Mouse (Mus musculus): ENCODE results near the gene Agap2.
"Not testable (repeated sequence)": the region's sequence is repeated elsewhere in the genome, so short reads cannot be mapped to it uniquely, and the experiment has no call there.

Agap2 gene

DNA sequence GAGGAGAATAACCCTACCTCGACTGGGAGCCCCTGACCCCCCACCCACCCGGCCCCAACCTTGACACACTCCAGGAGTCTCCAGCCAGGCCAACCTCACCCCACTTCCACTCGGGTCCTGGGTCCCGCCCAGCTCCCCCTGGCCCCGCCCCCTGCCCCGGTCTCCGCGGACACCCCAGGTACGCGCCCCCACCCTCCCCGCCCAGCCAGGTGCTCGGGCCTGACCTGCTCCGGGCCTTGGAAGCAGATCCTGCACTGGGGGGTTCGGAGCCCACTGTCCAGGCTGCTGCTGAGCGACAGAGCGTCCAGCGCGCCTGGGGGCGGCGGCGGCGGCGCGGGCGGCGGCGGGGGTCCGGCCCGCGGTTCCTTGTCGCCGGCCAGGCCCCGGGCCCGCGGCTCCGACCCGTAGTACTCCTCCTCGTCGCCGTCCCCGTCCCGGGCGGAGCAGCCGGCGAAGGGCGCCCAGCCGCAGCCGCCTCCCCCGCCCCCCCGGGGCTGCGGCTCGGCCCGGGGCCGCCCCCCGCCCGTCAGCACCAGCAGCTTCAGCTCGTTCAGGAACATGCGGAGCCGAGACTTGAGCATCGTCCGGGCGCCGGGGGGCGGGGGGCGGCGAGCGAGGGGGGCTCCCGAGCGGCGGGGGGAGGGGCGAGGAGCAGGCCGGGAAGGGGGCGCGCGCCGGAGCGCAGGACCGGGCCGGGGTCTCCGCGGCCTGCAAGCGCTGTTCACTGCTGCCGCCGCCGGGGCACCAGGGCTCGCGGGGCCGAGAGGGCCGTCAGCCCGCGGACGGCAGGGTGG, 15.7 kb upstream of the Agap2 start:
- no peak for DNase-seq (ENCODE audit: low spot score)

DNA sequence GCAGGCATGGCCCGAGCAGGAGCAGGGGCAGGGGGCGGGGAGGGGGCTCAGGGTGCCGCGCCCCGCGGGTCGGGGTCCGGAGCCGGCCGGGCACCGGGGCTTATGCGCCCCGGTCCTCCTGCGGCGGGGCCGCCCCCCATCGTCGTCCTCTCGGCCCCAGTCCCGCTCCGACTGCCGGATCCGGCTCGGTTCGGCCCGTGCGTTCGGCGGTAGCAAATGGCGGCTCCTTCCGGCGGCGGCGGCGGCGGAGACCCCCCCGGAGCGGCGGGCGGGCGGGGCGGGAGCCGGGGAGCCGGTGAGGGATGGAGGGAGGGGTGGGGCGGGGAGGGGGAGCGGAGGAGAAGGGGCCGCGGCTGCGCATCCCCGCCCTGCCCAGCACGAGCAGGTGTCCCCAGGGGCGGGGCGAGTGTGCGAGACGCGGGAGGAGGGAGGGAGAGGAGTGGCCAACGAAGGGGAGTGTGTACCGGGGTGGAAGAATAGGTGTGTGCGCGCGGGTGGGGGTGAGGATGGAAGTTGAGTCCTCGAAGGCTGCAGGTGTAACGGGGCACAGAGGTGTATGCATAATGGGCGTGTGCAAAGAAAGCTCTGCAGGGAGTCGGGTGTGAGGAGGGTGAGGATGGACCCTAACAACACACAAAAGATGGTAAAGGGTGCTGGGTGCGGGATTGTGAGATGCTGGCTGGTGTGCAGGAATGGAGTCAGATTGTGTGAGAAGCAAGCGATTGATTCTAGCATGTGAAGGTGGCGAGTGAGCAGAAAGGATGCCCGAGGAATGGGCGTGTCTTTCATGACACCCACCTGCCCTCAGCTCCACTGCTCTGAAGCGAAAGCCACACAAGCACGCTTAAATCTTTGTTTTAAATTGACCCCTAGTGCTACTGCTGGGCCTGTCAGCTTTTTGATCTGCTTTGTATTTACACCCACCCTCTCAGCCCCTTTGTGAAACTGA, 14.8 kb upstream of the Agap2 start, which contains the start of gene March9:
Gene March9, minus strand, starts transcription at position 217 of the 949 bp plus-strand sequence.
- no peak for DNase-seq (ENCODE audit: low spot score)

DNA sequence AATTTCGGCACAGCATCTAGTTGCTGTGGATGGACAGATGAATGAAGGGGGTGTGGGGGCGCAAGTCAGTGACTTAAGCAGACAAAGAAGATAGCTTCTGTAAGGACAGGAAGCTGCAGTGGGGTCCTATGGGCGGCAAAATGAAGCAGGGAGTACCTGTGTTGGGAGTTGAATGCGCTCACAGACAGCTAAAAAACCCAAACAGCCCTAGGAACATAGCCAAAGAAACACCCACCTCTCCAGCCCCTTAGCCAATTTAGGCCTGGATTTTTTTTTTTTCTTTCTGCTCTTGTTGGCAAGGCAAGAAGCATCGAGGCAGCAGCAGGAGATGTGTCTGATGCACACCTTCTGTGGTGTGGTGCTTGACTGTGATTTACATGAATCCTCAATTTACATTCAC, 14.0 kb upstream of the Agap2 start:
- DNase-seq (ENCODE audit: low spot score): no peak

DNA sequence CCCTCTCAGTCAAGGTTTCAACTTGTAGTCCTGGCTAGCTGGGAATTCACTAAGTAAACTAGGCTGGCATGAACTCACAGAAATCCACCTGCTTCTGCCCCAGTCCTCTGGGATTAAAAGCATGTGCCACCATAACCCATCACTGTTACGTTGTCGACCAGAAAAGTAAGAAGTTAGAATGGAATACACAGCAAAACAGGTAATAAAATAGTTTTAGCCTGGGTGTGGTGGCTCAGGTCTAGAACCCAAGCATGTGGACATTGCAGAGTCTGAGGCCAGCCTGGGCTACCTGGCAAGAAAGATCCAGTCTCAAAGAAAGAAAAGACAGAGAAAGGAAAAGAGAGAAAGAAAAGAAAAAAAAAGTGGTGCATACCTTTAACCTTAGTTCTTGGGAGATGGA, 13.6 kb upstream of the Agap2 start:
- no peak for DNase-seq (ENCODE audit: low spot score)

DNA sequence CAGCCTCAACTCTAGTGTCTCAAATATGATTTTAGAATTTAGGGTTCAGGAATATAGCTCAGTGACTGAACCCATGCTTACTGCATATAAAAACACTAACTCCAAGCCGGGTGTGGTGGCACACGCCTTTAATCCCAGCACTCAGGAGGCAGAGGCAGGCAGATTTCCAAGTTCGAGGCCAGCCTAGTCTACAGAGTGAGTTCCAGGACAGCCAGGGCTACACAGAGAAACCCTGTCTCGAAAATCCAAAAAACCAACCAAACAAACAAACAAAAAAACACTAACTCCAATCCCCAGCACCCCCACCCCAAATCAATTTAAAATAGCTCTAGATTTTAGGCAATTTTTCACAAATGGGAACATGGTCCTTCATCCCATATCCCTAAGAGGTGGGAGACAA, 13.0 kb upstream of the Agap2 start:
- not testable (repeated sequence) for DNase-seq (ENCODE audit: low spot score)

DNA sequence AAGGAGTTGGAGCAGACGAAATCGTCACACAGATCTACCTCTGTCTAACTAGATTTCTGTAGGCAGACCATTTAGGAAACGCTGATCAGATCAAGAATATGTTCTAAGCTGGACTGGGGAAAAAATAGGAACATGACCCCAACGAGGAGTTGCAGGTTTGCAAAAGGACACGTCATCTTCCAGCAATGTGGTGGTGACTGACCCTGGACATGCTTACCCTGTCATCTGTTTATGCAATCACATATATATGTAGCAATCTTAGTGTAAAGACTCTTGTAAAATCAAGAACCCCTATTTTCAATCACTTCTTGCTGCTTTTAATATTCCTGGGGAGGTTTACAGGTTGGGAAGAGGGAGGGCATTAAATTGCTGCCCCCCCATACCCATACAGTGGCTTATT, 12.6 kb upstream of the Agap2 start:
- DNase-seq (ENCODE audit: low spot score): no peak

DNA sequence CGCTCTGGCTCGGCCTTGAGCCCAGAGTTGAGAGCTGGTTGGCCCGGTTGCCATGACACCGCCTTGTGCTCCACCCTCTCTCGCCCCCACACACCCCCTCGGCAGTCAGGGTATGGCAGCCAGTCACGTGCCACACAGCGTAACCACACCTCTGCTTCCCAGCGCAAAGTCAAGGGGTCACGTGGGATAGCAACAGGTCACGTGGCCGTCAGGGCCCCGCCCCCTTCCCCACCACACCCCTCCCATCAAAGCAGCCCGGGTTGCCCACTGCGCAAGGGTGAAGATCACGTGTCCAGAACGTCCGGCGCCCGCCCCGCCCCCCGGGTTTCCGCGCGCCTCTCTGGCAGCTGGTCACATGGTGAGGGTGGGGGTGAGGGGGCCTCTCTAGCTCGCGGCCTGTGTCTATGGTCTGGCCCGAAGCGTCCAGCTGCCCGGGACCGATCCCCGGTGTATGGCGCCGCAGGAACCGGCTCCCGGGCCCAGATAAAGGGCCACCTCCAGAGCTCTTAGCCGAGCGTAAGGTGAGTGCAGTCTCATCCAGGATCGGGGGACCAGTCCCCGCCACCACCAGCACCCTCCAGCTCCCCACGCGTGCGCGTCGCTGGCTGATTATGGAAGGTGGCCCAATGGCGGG, 11.7 kb upstream of the Agap2 start, which contains the start of gene Cdk4:
Gene Cdk4, plus strand, starts transcription at position 296 of the 634 bp plus-strand sequence.
- peak; percentile 98 for DNase-seq (ENCODE audit: low spot score)

DNA sequence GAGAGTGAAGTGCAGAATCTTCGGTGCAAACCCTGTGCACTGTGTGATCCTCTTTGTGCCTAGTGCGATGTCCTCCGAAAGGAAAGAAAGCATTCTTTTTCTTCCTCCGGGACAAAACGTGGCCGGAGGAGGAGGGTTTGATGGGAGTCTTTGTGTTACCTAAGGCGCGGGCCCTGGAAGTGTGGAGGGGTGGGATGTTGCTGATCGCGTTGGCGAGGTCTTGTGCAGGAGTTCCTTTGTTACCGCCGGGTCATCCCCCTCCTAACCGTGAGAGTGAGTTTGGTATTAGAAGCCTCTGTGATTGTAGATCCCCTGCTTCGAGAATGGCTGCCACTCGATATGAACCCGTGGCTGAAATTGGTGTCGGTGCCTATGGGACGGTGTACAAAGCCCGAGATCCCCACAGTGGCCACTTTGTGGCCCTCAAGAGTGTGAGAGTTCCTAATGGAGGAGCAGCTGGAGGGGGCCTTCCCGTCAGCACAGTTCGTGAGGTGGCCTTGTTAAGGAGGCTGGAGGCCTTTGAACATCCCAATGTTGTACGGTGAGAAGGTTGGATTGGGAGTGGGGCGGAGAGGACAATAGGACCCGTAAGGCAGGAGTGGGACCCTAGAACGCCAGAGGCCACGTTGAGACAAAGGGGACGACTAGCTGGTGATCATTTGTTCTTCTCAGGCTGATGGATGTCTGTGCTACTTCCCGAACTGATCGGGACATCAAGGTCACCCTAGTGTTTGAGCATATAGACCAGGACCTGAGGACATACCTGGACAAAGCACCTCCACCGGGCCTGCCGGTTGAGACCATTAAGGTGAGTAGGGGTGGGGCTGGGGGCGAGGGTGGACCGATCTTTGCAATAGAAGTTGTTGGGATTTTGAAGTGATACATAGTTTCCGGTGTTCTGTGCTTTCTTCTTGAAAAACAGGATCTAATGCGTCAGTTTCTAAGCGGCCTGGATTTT, 10.9 kb upstream of the Agap2 start:
- no peak for DNase-seq (ENCODE audit: low spot score)

DNA sequence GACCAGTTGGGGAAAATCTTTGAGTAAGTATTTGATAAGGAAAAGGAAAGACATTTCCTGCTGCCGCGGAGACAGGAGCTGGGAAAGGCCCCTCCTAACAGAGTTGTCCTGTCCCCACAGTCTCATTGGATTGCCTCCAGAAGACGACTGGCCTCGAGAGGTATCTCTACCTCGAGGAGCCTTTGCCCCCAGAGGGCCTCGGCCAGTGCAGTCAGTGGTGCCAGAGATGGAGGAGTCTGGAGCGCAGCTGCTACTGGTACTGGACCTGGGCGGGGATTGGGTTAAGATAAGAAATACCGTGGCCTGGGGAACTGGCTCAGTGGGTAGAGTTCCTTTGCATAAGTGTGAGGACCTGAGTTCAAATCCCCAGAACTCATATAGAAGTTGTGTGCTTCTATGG, 9.1 kb upstream of the Agap2 start:
- no peak for DNase-seq (ENCODE audit: low spot score)

DNA sequence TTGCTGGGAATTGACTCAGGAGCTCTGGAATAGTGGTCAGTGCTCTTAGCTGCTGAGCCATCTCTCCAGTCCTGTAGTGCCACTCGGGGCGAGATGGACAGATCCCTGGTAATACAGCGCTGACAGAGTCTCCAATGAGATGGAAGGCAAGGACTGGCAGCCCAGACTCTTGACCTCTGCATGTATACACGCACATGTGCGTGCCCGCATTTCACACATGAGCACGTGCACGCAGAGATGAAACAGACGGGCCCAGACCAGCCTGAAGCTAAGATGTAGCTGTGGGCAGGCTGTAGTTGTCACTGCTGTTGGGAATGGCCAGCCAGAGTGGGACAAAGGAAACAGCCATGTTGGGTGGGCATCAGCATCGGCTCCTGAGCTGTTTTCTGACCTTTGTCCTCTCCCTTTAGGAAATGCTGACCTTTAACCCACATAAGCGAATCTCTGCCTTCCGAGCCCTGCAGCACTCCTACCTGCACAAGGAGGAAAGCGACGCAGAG, 8.5 kb upstream of the Agap2 start:
- no peak for DNase-seq (ENCODE audit: low spot score)

DNA sequence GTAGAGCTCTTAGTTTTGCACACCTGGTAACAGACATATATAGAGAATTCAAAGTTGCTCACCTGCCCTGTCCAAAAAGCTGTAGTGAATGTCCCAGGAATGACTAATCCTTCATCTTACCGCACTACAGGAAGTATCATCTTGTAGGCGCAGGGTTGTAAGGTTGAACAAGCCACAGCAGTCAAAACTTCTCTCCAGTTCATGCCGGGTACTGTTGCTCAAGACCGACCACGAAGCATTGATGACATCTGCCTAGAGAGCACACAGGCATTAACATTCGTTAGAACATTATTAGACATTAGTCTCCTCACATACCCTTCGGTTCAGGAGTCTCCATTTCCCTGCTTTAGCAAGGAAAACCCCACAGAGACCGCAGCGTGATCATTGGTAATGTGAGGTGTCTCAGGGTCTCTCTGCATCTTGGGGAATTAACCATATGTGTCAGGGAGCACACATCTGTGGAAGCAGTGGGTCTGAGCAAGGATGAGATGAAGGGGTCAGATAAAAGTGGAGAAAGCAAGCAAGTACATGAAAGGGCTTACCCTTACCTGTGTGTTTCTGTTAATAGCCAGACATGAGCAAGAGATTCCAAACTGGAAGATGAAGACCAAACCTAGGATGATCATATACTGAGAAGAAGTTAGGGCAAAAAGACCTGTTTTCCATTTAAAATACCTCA, 6.6 kb upstream of the Agap2 start:
- no peak for DNase-seq (ENCODE audit: low spot score)

DNA sequence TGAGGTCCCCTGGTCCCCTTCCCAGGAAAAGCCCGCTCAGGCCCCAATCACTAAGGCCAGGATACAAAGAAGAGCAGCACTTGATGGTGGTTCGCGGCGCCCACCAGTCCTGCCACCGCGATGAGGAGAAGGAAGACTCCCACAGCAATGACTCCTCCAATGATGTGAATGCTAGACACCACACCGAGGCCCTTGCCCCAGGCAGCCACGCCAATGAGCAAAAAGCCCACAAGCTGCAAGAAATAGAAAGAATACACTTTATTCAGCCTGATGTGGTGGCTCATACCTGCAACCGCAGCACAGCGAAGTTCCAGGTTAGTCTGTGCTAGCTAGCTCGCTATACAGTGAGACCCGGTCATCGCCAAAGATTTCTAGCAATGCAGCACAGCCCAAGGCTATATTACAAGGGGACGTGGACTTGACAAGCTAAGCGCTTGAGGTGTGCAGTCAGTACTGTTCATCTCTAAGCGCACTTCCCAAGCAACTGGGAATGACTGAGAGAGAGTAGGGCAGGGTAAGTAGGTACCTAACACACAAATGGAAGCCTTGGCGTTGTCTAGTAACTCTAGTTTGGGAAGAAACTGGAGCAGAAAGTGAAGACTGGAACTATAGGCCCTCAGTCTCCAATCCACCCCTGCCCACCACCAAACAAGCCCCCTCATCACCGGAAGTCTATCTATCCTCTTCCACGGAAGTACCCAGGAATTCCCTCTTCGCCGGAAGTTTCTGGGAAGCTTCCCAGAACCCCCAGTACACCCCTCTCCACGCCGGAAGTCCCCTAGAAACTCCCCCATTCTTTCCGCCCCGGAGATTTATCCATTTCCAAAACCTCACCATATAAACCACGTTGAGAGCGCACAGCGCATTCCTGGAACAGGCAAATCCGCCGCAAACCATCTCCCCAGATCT, 5.5 kb upstream of the Agap2 start:
- DNase-seq (ENCODE audit: low spot score): no peak

DNA sequence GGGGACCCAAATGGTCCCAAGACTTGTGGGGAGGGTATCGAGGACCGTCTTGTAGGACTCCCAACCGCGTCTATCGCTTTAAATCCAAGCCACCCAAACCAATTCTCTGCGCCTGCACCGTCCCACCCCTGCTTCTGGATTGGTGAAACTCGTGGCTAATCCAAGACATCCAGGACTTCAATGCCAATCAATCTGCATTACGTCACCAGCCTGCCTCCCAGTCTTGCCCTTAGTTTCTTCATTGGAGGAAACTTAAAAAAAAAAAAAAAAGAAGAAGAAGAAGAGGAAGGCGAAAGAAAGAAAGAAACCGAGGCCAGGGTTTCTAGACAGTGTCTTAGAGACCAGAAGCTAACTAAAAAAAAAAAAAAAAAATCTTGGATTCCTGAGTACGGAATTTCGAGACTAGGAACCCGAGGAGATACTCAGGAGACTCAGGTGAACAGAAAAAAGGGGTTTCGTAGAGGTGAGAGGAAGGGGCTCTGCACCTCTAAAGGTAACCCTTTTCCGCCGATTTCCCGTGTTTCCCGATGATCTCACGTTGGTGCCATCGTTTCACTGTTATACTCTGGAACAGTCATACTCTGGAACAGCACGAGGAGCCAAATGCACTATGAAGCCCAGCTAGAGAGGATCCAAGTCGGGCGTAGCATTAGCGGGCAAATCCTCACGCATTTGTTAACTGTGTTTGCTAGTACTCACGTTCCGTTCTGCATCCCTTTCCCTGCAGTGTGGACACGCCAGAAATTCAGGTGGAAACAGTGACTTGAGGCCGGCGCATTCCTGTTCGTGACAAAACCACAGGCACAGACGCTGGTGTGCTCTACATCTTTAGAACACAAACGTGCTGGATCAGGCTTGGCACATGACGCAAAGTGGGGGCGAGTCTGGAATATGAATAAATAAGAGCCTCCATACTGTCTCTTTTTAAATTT, 4.6 kb upstream of the Agap2 start, which contains the start of gene Tspan31:
Gene Tspan31, minus strand, starts transcription at position 75 of the 932 bp plus-strand sequence.
- no peak for DNase-seq (ENCODE audit: low spot score)

DNA sequence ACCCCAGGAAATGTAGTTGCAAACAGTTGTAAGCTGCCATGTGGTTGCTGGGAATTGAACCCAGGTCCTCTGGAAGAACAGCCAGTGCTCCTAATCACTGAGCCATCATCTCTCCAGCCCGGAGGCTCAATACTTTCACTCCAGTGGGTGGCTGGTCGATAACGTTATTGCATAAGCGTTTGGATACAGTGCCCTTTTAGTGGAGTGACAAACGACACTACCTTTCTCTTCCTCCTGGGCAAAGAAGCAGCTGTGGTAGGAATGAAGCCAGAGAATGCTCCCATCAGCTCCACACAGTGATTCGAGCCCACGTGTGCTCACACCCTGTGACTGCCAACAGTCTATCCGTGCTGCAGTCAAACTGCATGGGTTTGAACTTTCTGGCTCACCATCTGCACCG, 3.9 kb upstream of the Agap2 start:
- DNase-seq (ENCODE audit: low spot score): no peak

DNA sequence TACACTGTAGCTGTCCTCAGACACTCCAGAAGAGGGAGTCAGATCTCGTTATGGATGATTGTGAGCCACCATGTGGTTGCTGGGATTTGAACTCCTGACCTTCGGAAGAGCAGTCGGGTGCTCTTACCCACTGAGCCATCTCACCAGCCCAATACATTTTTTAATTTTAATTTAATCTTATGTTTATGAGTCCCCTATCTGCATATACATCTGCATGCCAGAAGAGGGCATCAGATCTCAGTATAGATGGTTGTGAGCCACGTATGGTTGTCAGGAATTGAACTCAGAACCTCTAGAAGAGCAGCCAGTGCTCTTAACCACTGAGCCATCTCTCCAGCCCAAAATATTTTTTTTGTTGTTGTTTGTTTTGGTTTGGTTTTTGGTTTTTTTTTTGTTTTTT, 2.8 kb upstream of the Agap2 start:
- DNase-seq (ENCODE audit: low spot score): not testable (repeated sequence)

DNA sequence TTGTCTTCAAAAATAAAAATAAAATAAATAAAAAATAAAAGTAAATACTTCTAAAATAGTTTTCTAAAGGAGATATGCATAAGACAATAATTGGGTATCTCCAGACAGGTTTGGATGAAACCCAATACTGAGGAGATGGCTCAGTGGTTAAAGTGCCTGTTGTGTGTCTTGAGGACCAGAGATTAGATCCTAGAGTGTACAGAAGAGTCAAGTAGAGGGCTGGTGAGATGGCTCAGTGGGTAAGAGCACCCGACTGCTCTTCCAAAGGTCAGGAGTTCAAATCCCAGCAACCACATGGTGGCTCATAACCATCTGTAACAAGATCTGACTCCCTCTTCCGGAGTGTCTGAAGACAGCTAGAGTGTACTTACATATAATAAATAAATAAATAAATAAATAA, 2.1 kb upstream of the Agap2 start:
- DNase-seq (ENCODE audit: low spot score): not testable (repeated sequence)

DNA sequence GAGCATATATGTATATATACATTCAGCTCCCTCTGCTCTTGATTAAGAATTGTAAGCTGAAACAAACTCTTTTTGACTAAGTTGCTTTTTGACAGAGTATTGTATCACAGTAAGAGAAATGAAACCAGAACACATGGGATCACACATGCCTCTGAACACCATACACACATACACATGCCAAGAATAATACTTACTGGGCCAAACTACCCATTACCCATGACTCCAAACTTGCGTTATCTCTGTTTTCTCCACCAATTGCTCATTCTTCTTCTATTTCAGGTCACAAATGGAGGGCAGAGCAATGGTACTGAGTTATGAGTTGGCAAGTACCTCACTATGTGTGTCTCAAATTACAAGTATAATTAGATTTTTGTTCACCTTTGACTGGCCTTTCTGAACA, 1.1 kb upstream of the Agap2 start:
- no peak for DNase-seq (ENCODE audit: low spot score)

DNA sequence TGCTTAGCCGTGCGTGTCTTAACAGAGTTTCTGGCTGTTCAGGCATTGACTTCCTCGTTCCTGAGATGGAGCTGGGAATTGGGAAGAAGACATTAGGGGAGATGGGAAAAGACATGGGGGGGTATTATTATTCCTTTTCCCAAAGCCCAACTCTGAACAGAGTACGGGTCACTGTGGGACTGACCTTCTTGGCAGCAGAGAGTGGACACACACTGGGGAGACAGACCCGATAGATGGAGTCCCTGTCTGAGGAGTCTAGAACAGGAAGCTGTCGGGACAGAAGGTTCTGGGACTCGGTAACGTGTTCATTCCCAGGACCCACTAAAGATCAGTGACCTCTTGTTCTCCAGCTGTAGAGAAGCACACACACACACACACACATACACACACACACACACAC, 567 bp downstream of the Agap2 start:
- DNase-seq (ENCODE audit: low spot score): no peak

All from urinary bladder, postnatal 10 days (tissue).